Mouse (Mus musculus) ES-E14 (cell line): Measurements from ENCODE around the gene Acrbp. TPM values are rescaled to one million over a fixed set of nuclear protein-coding genes. Genes with fewer than 3 reads are reported as not detected.

Experiments
- DNase-seq: peaks from one replicate; pipeline ENCODE4 v3.0.0-alpha.2; 2013; ENCODE audit warnings: low read depth, low spot score
- H3K27ac ChIP-seq: 2 replicates; pipeline ENCODE4 v1.5.1; 2012; ENCODE audit warnings: low read depth, mild to moderate bottlenecking, low read length, moderate library complexity, mixed read lengths; ENCODE audit not compliant: poor library complexity, insufficient read depth, severe bottlenecking
- H3K36me3 ChIP-seq: 2 replicates; pipeline ENCODE4 v1.6.1; 2012; ENCODE audit warnings: mild to moderate bottlenecking, low read length, moderate library complexity, mixed read lengths; ENCODE audit not compliant: control insufficient read depth, poor library complexity, insufficient read depth, severe bottlenecking
- H3K4me1 ChIP-seq, 2 experiments: fragments of 150-350 bp in 1 of 2; sonication (generic) in 1 of 2; 2 replicates each; pipeline ENCODE4 v1.6.1; 2012; ENCODE audit warnings: low read length in 2 of 2, mild to moderate bottlenecking in 1 of 2, mixed read lengths in 1 of 2; ENCODE audit not compliant: control insufficient read depth in 2 of 2, insufficient read depth in 2 of 2, poor library complexity in 1 of 2
- H3K4me3 ChIP-seq, 2 experiments: fragments of 150-350 bp in 1 of 2; sonication (generic) in 1 of 2; 2 replicates each; pipeline ENCODE4 v1.5.1; 2012; ENCODE audit warnings: low read length in 2 of 2, low read depth in 1 of 2, mild to moderate bottlenecking in 1 of 2, mixed read lengths in 1 of 2; ENCODE audit not compliant: insufficient read depth in 1 of 2, poor library complexity in 1 of 2, severe bottlenecking in 1 of 2
- H3K9ac ChIP-seq: 2 replicates; pipeline ENCODE4 v1.6.1; 2012; ENCODE audit warnings: low read depth, mild to moderate bottlenecking, low read length, mixed read lengths; ENCODE audit not compliant: poor library complexity, insufficient read depth, severe bottlenecking
- H3K9me3 ChIP-seq: fragments of 150-350 bp; sonication (generic); 2 replicates; pipeline ENCODE4 v1.6.1; 2012; ENCODE audit warnings: low read depth, mild to moderate bottlenecking, low read length; ENCODE audit not compliant: control insufficient read depth, insufficient read depth
- CHD2 ChIP-seq: IDR thresholded peaks from 2 replicates; pipeline ENCODE4 v1.6.1; 2014; ENCODE audit warnings: mild to moderate bottlenecking, low read depth, low read length, inconsistent platforms
- HCFC1 ChIP-seq: IDR thresholded peaks from 2 replicates; pipeline ENCODE4 v1.6.1; 2012; ENCODE audit warnings: low read length, inconsistent platforms, borderline replicate concordance; ENCODE audit not compliant: insufficient read depth
- MAFK ChIP-seq: IDR thresholded peaks from 2 replicates; pipeline ENCODE4 v1.6.1; 2014; ENCODE audit warnings: mild to moderate bottlenecking, low read depth, low read length, inconsistent platforms; ENCODE audit not compliant: insufficient read depth
- ZC3H11A ChIP-seq: IDR thresholded peaks from 2 replicates; pipeline ENCODE4 v1.6.1; 2012; ENCODE audit warnings: low read depth, mild to moderate bottlenecking, inconsistent platforms, low read length, borderline replicate concordance
- ZNF384 ChIP-seq: IDR thresholded peaks from 2 replicates; pipeline ENCODE4 v1.6.1; 2012; ENCODE audit warnings: low read depth, low read length, inconsistent platforms
- in situ Hi-C, 2 experiments: fragments of 600-800 bp; cut with MboI; formaldehyde crosslinking; loops; one replicate each; pipeline ENCODE4 v1.15.1; 2025; ENCODE audit warnings: low sequenced_read_pairs in 2 of 2, inconsistent platforms in 1 of 2; ENCODE audit not compliant: unreplicated experiment in 2 of 2
- total RNA-seq: library from RNA; depleted of rRNA; stranded (reverse); fragments of 300-350 nt; gene quantifications from 2 replicates; pipeline ENCODE4 v1.2.3, GENCODE M21; 2012

The Acrbp gene
- total RNA-seq, 1 experiment: 9.6 TPM

- TF ChIP-seq ZC3H11A: no peak
- no peak for TF ChIP-seq HCFC1
- TF ChIP-seq MAFK: no peak
- no peak for TF ChIP-seq CHD2
- TF ChIP-seq ZNF384: no peak
- H3K9ac ChIP-seq: peak overlapping the region; percentile 38
- peak overlapping the region; percentile 71 for H3K27ac ChIP-seq
- H3K4me3 ChIP-seq: peak overlapping the region; percentile 44 to 49
- in situ Hi-C loops: no loop called here
- H3K9me3 ChIP-seq: no peaks in the 10 kb centered on the region
- DNase-seq: no peak
- H3K36me3 ChIP-seq: no peaks in the 10 kb centered on the region
- H3K4me1 ChIP-seq: peaks cover 0 to 25% of the 10 kb centered on the region in 2 experiments; a peak in 3 of 4 replicates
These were observed 40.2 kb downstream of the Acrbp start for GRCm38 (mm10) chr6:125089521-125090321.

- TF ChIP-seq ZC3H11A: no peak
- TF ChIP-seq MAFK: no peak
- Histone ChIP-seq H3K4me1 (peaks cover 0 to 25% of the 10 kb centered on the region in 2 experiments; a peak in 3 of 4 replicates), H3K36me3 (no peaks in the 10 kb centered on the region), H3K9me3 (no peaks in the 10 kb centered on the region), H3K9ac (peak overlapping the region; percentile 38; the same call in 1 of the 2 replicates), H3K4me3 (peak overlapping the region; percentile 44 to 49), H3K27ac (peak overlapping the region; percentile 85; the same call in 1 of the 2 replicates)
- no peak for DNase-seq
- in situ Hi-C loops: no loop called here
These were observed 41.0 kb downstream of the Acrbp start for GRCm38 (mm10) chr6:125090341-125091085.

- TF ChIP-seq HCFC1: no peak
These were observed 42.9 kb downstream of the Acrbp start for GRCm38 (mm10) chr6:125092372-125092771.

GRCm38 (mm10) chr6:125094843-125095242, 45.4 kb downstream of the Acrbp start:
- Histone ChIP-seq H3K4me3 (no peak overlapping the region), H3K27ac (no peak overlapping the region), H3K9ac (no peak overlapping the region)

More at GRCm38 (mm10) chr6:125092372-125092771, 42.9 kb downstream of the Acrbp start:
- Histone ChIP-seq H3K9me3 (no peaks in the 10 kb centered on the region), H3K4me1 (peaks cover 0 to 21% of the 10 kb centered on the region in 2 experiments; a peak in 3 of 4 replicates), H3K36me3 (no peaks in the 10 kb centered on the region), H3K4me3 (no peak overlapping the region), H3K9ac (no peak overlapping the region), H3K27ac (no peak overlapping the region; the same call in 1 of the 2 replicates)
- no peak for DNase-seq
- in situ Hi-C loops: no loop called here

More at GRCm38 (mm10) chr6:125094843-125095242, 45.4 kb downstream of the Acrbp start:
- Histone ChIP-seq H3K4me1 (peaks cover 0 to 29% of the 10 kb centered on the region in 2 experiments; a peak in 2 of 4 replicates), H3K9me3 (no peaks in the 10 kb centered on the region), H3K36me3 (peaks cover 19% of the 10 kb centered on the region)
- no peak for DNase-seq
- in situ Hi-C loops: no loop called here
- TF ChIP-seq ZNF384 (no peak), CHD2 (no peak), ZC3H11A (no peak), MAFK (no peak), HCFC1 (no peak)
